Mouse (Mus musculus) gastrocnemius, postnatal 10 days (tissue): ENCODE results near the gene Gtpbp1. TPM values are rescaled to one million over a fixed set of nuclear protein-coding genes. Genes with fewer than 3 reads are reported as not detected.
"Not testable (repeated sequence)": the region's sequence is repeated elsewhere in the genome, so short reads cannot be mapped to it uniquely, and the experiment has no call there.

Experiments used
- DNase-seq: peaks from one replicate; pipeline ENCODE4 v3.0.0; 2021; ENCODE audit warnings: mixed read lengths
- long read RNA-seq, 2 experiments: library from polyadenylated mRNA; stranded (forward); transcript quantifications; one replicate each; pipeline ENCODE4 v2.0.0; 2021
- total RNA-seq, 2 experiments: library from RNA; stranded (reverse); gene quantifications; 2 replicates each; pipeline ENCODE4 v1.2.3; 2021

Gene Gtpbp1
- 10 to 100 TPM; 14.3 to 16.8 TPM for total RNA-seq
- long read RNA-seq, experiment 1, partial matches to known transcripts: 1 of 4 reads
- long read RNA-seq, experiment 1, other reads (novel, unspliced or antisense): 1 of 4 reads
- long read RNA-seq, experiment 2, partial matches to known transcripts: 1 of 7 reads
- long read RNA-seq, experiment 2, other reads (novel, unspliced or antisense): 3 of 7 reads

- peak; percentile 93 for DNase-seq
Observed at GRCm38 (mm10) chr15:79690426-79691022, at the start of gene Gtpbp1. Gene Gtpbp1, plus strand, starts transcription at chr15:79690845.

- no peak for DNase-seq
Observed at GRCm38 (mm10) chr15:79641135-79641817, 49.4 kb upstream of the Gtpbp1 start.

- no peak for DNase-seq
Observed at GRCm38 (mm10) chr15:79645483-79645882, 45.2 kb upstream of the Gtpbp1 start.

GRCm38 (mm10) chr15:79648130-79648529 is 42.5 kb upstream of the Gtpbp1 start:
- DNase-seq: no peak

- DNase-seq: peak; percentile 41
Observed at GRCm38 (mm10) chr15:79650569-79650968, 40.1 kb upstream of the Gtpbp1 start.

GRCm38 (mm10) chr15:79651481-79651880 is 39.2 kb upstream of the Gtpbp1 start:
- DNase-seq: no peak

- DNase-seq: no peak
Observed at GRCm38 (mm10) chr15:79656451-79656850, 34.2 kb upstream of the Gtpbp1 start.

GRCm38 (mm10) chr15:79657837-79658530 is 32.7 kb upstream of the Gtpbp1 start:
- peak; percentile 80 for DNase-seq

GRCm38 (mm10) chr15:79658531-79659375 is 31.9 kb upstream of the Gtpbp1 start, which contains the start of the genes Fam227a and Cby1:
Gene Fam227a, minus strand, starts transcription at chr15:79658956.
Gene Cby1, plus strand, starts transcription at chr15:79659199.
- peak; percentile 98 for DNase-seq

- DNase-seq: peak; percentile 31
Observed at GRCm38 (mm10) chr15:79661852-79662251, 28.8 kb upstream of the Gtpbp1 start.

- DNase-seq: no peak
Observed at GRCm38 (mm10) chr15:79664666-79665065, 26.0 kb upstream of the Gtpbp1 start.

- DNase-seq: no peak
Observed at GRCm38 (mm10) chr15:79669195-79669594, 21.4 kb upstream of the Gtpbp1 start.

- peak; percentile 84 for DNase-seq
Observed at GRCm38 (mm10) chr15:79670249-79670971, 20.2 kb upstream of the Gtpbp1 start, which contains the start of gene Tomm22. Gene Tomm22, plus strand, starts transcription at chr15:79670861.

GRCm38 (mm10) chr15:79670972-79671299 is 19.7 kb upstream of the Gtpbp1 start:
- no peak for DNase-seq

GRCm38 (mm10) chr15:79671828-79672348 is 18.8 kb upstream of the Gtpbp1 start:
- not testable (repeated sequence) for DNase-seq

- no peak for DNase-seq
Observed at GRCm38 (mm10) chr15:79677936-79678335, 12.7 kb upstream of the Gtpbp1 start.

- no peak for DNase-seq
Observed at GRCm38 (mm10) chr15:79681973-79682372, 8.7 kb upstream of the Gtpbp1 start.

GRCm38 (mm10) chr15:79683146-79683545 is 7.5 kb upstream of the Gtpbp1 start:
- DNase-seq: no peak

GRCm38 (mm10) chr15:79683707-79684465 is 6.8 kb upstream of the Gtpbp1 start:
- no peak for DNase-seq

- no peak for DNase-seq
Observed at GRCm38 (mm10) chr15:79684616-79685015, 6.0 kb upstream of the Gtpbp1 start.
